Mouse (Mus musculus) cerebellum, adult 2 months (tissue): ENCODE results near the gene Rnls.

ENCODE experiments used
- CTCF ChIP-seq: fragments of 200-500 bp; IDR thresholded peaks from 2 replicates; pipeline ENCODE4 v1.5.1; 2011; ENCODE audit warnings: low read depth, mild to moderate bottlenecking, control low read depth, low read length, moderate library complexity, borderline replicate concordance; ENCODE audit not compliant: insufficient read depth
- POLR2A ChIP-seq: fragments of 200-500 bp; IDR thresholded peaks from 2 replicates; pipeline ENCODE4 v1.6.1; 2011; ENCODE audit warnings: low read length, control low read depth, borderline replicate concordance; ENCODE audit not compliant: insufficient read depth

DNA sequence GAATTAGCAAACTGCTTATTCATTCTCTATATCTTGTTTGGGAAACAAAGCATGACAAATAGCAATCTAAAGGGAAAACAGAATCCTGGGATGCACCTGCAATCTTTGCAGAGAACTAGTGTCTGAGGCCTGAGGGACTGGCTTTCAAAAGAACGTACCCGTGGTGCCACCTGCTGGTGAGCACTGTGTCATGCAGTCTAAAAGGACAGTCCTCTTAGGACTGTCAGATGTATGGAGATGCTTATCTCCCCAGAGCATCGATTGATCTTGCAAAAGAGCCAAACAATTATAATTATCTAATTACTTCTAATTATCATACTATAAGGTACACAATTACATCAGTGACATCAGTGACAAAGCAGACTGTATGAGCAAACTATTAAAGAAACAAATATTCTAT lies 25.4 kb downstream of the Rnls start:
- TF ChIP-seq POLR2A (no peak), CTCF (peak; percentile 92)
